ENCODE assay signal across 15 mouse cellular contexts in genomic region chr3:61503178-61503577, GRCm38 (mm10).
"Had no signal": no experiment of that assay in that cellular context is flagged by ENCODE, and none has a peak within 500 bp of the region (broad histone marks: within the 10 kb centered on the region; RNA-seq: fewer than 3 reads in every experiment).

No protein-coding gene starts in this region.

- H3K4me2 ChIP-seq: neural tube, embryonic 15.5 days; stomach, embryonic 15.5 days had no signal

- H3K27me3 ChIP-seq: neural tube, embryonic 15.5 days; stomach, embryonic 15.5 days had no signal

- DNase-seq: retina, postnatal 1 day; right cerebral cortex, adult 18-20 months; right cerebral cortex, postnatal 14 days; right cerebral cortex, postnatal 25 days; right cerebral cortex, postnatal 4 days; spleen, adult 18-20 months; thymus, adult 18-20 months; thymus, adult 2 months; thymus, postnatal 14 days; thymus, postnatal 25 days; thymus, postnatal 36 days; thymus, postnatal 4 days had no signal

- H3K4me1 ChIP-seq: neural tube, embryonic 15.5 days; stomach, embryonic 15.5 days had no signal

- H3K36me3 ChIP-seq: neural tube, embryonic 15.5 days; stomach, embryonic 15.5 days had no signal

- H3K4me3 ChIP-seq: neural tube, embryonic 15.5 days; stomach, embryonic 15.5 days had no signal

- H3K27ac ChIP-seq: neural tube, embryonic 15.5 days; stomach, embryonic 15.5 days; stomach, postnatal 0 days had no signal

- H3K9me3 ChIP-seq: neural tube, embryonic 15.5 days; stomach, embryonic 15.5 days had no signal

- H3K9ac ChIP-seq: neural tube, embryonic 15.5 days; stomach, embryonic 15.5 days had no signal
